Mouse (Mus musculus) megakaryocyte, embryonic 14.5 days (primary cell): ENCODE measurements around the gene Ssh2.

Experiments
- FLI1 ChIP-seq: IDR thresholded peaks from 2 replicates; pipeline ENCODE4 v1.6.1; 2012; ENCODE audit warnings: low read length, inconsistent platforms, mixed read lengths
- GATA1 ChIP-seq: IDR thresholded peaks from 3 replicates; pipeline ENCODE4 v1.6.1; 2012; ENCODE audit warnings: mixed read lengths, low read length, inconsistent platforms, borderline replicate concordance

GRCm38 (mm10) chr11:77504377-77504776 lies 288.3 kb downstream of the Ssh2 start:
- TF ChIP-seq GATA1 (no peak), FLI1 (no peak)
